Mouse (Mus musculus): Measurements from ENCODE around the gene Sertad4. TPM values are rescaled to one million over a fixed set of nuclear protein-coding genes. Genes with fewer than 3 reads are reported as not detected.

Sertad4 gene
- polyA plus RNA-seq, 1 experiment from 2014 or later = 26.0 TPM

DNA sequence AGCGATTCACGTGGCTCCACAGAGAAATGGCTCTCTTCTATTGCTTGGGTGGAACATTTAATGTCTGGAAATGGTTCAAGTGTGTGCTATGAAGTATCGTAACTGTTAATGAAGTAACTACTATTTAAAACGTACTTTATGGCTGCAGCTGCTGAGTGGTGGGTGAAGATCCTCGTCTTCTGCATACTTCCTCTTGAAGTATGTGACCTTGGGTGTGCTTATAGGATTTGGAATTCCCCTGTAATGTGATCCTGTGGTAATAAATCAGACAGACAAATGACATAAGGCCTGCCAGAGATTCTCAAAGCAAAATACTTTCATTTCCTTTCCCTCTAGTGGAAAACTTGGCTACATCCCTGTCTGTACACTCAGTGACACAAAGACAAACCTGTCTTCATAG is 5.9 kb downstream of the Sertad4 start:
- peaks cover 49% of the 10 kb centered on the region for H3K36me3 ChIP-seq
- WGBS = 85% methylated on average over 5 of the region's 5 CpGs
- peaks cover 4% of the 10 kb centered on the region; the same call in 1 of the 2 replicates for H3K27me3 ChIP-seq
- no peak overlapping the region for H3K9ac ChIP-seq
- ATAC-seq (ENCODE audit: low FRiP score) = no peak
- no peaks in the 10 kb centered on the region for H3K9me3 ChIP-seq
- peaks cover 42% of the 10 kb centered on the region for H3K4me1 ChIP-seq (replicated peaks)
- no peak overlapping the region for H3K4me2 ChIP-seq
- no peak overlapping the region for H3K27ac ChIP-seq
- H3K4me3 ChIP-seq = no peak overlapping the region

DNA sequence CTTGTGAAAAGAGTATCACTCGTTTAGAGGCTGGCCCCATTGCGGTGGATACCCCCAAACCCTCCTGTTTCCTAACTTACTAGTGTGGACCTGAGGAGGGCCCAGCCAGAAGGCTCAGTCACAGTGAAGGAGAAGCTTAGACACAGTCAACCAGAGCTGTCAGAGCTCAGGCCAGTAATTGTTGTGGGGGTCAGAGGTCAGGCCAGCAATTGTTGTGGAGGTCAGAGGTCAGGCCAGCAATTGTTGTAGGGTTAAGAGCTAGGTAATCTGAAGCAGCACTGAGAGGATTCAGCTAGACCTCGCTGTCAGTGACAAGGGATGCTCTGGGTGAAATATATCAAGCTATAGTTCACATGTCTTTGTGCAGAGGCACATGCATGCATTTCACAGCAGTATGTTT is 8.3 kb downstream of the Sertad4 start:
- Histone ChIP-seq H3K36me3 (peaks cover 59% of the 10 kb centered on the region), H3K4me3 (no peak overlapping the region), H3K4me1 (replicated peaks) (peaks cover 18% of the 10 kb centered on the region), H3K9me3 (no peaks in the 10 kb centered on the region), H3K27ac (no peak overlapping the region), H3K9ac (no peak overlapping the region), H3K4me2 (no peak overlapping the region), H3K27me3 (0 out of 2 replicates have a peak, but pooled peaks cover under 1% of the 10 kb centered on the region)
- ATAC-seq (ENCODE audit: low FRiP score) = no peak
- WGBS = 25% methylated on average over 3 of the region's 3 CpGs

GRCm38 (mm10) chr1:192841094-192841813 is 14.3 kb downstream of the Sertad4 start:
- ATAC-seq (ENCODE audit: low FRiP score) = no peak
- peaks cover 2% of the 10 kb centered on the region for H3K4me1 ChIP-seq (replicated peaks)

GRCm38 (mm10) chr1:192840655-192841054 is 14.9 kb downstream of the Sertad4 start:
- no peaks in the 10 kb centered on the region for H3K9me3 ChIP-seq
- no peak overlapping the region for H3K4me2 ChIP-seq
- peaks cover 20% of the 10 kb centered on the region for H3K36me3 ChIP-seq
- no peak overlapping the region for H3K9ac ChIP-seq
- ATAC-seq (ENCODE audit: low FRiP score) = no peak
- H3K27me3 ChIP-seq = 0 out of 2 replicates have a peak, but pooled peaks cover 8% of the 10 kb centered on the region
- no peak overlapping the region for H3K27ac ChIP-seq
- H3K4me3 ChIP-seq = no peak overlapping the region
- peaks cover 7% of the 10 kb centered on the region for H3K4me1 ChIP-seq (replicated peaks)
- WGBS = 85% methylated on average over 2 of the region's 2 CpGs

More at GRCm38 (mm10) chr1:192841094-192841813, 14.3 kb downstream of the Sertad4 start:
- no peaks in the 10 kb centered on the region for H3K9me3 ChIP-seq
- H3K4me2 ChIP-seq = no peak overlapping the region
- no peak overlapping the region for H3K4me3 ChIP-seq
- H3K27me3 ChIP-seq = 0 out of 2 replicates have a peak, but pooled peaks cover 8% of the 10 kb centered on the region
- H3K27ac ChIP-seq = no peak overlapping the region
- H3K36me3 ChIP-seq = peaks cover 23% of the 10 kb centered on the region
- WGBS = 85% methylated on average over 9 of the region's 9 CpGs
- H3K9ac ChIP-seq = no peak overlapping the region

DNA sequence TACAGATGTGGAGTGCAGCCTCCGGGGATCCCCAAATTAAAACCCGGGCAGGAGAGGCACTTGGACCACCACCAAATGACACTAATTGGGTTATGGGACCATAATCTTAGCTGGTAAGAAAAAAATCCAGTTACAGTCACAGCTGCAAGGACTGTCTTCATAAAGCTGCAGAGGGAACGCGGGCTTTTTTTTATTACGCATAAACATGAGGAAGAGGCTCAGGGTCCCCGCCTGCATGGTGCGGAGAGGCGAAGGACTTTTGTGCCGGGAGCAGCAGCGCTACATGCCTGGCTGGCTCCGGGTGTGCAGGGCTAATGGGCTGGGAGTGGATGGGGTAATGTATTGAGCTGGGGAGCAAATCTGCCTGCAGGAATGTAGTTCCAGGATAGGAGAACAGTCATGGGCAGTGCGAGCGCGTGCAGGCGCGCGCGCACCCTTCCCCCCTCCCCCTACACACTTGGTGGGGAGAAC is 20.3 kb downstream of the Sertad4 start:
- H3K9me3 ChIP-seq = no peaks in the 10 kb centered on the region
- H3K4me3 ChIP-seq = peak overlapping the region; percentile 38
- peak overlapping the region; percentile 71 for H3K9ac ChIP-seq
- H3K27ac ChIP-seq = peak overlapping the region; percentile 97
- peak overlapping the region; percentile 65 for H3K4me2 ChIP-seq
- peak; percentile 75 for ATAC-seq (ENCODE audit: low FRiP score)
- WGBS = 0% methylated on average over 18 of the region's 18 CpGs
- H3K27me3 ChIP-seq = peaks cover 17% of the 10 kb centered on the region
- peaks cover 49% of the 10 kb centered on the region for H3K4me1 ChIP-seq (replicated peaks)
- H3K36me3 ChIP-seq = no peaks in the 10 kb centered on the region

GRCm38 (mm10) chr1:192834361-192835210 is 21.0 kb downstream of the Sertad4 start:
- peak; percentile 90 for ATAC-seq (ENCODE audit: low FRiP score)
- WGBS = under 1% methylated on average over 63 of the region's 63 CpGs
- H3K27me3 ChIP-seq = peaks cover 17% of the 10 kb centered on the region
- peak overlapping the region; percentile 97 for H3K27ac ChIP-seq
- peak overlapping the region; percentile 65 for H3K4me2 ChIP-seq
- H3K4me3 ChIP-seq = peak overlapping the region; percentile 38
- H3K9ac ChIP-seq = peak overlapping the region; percentile 71
- no peaks in the 10 kb centered on the region for H3K9me3 ChIP-seq
- peaks cover 51% of the 10 kb centered on the region for H3K4me1 ChIP-seq (replicated peaks)
- no peaks in the 10 kb centered on the region for H3K36me3 ChIP-seq

GRCm38 (mm10) chr1:192833586-192833985 is 22.0 kb downstream of the Sertad4 start:
- Histone ChIP-seq H3K9ac (peak overlapping the region; percentile 46; the same call in 1 of the 2 replicates), H3K4me2 (0 out of 2 replicates have a peak overlapping the region, but pooled peaks have one; percentile 15)

GRCm38 (mm10) chr1:192833097-192833496 is 22.5 kb downstream of the Sertad4 start:
- Histone ChIP-seq H3K27ac (0 out of 2 replicates have a peak overlapping the region, but pooled peaks have one; percentile 97), H3K9me3 (no peaks in the 10 kb centered on the region), H3K9ac (no peak overlapping the region), H3K4me2 (no peak overlapping the region), H3K27me3 (peaks cover 15% of the 10 kb centered on the region), H3K4me3 (no peak overlapping the region), H3K4me1 (replicated peaks) (peaks cover 56% of the 10 kb centered on the region), H3K36me3 (no peaks in the 10 kb centered on the region)
- no peak for ATAC-seq (ENCODE audit: low FRiP score)
- 36% methylated on average over 4 of the region's 4 CpGs for WGBS

More at GRCm38 (mm10) chr1:192833586-192833985, 22.0 kb downstream of the Sertad4 start:
- no peak for ATAC-seq (ENCODE audit: low FRiP score)
- H3K9me3 ChIP-seq = no peaks in the 10 kb centered on the region
- H3K36me3 ChIP-seq = no peaks in the 10 kb centered on the region
- H3K4me3 ChIP-seq = no peak overlapping the region
- WGBS = 7% methylated on average over 26 of the region's 26 CpGs
- H3K27me3 ChIP-seq = peaks cover 13% of the 10 kb centered on the region
- peak overlapping the region; percentile 97 for H3K27ac ChIP-seq
- H3K4me1 ChIP-seq (replicated peaks) = peaks cover 56% of the 10 kb centered on the region

DNA sequence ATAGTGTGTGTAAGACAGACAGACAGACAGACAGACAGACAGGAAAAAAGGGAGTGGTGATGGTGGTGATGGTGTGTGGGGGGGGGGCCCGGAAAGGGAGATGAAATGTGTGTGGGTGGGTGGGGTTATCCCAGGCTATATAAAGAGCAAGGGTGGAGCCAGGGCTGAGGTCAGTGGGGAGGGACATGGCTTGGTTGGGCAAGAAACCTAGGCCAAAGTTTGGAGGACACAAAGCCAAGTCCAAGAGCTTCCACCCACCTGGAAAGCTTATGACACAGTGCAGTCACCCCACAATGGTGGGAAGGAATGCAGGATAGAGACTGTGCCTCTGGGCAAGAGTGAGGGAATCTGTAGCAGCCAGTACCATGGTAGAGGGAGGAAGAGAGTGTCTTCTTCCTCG is 23.2 kb downstream of the Sertad4 start:
- WGBS = 77% methylated on average over 2 of the region's 2 CpGs
- Histone ChIP-seq H3K9me3 (no peaks in the 10 kb centered on the region), H3K27ac (no peak overlapping the region), H3K4me1 (replicated peaks) (peaks cover 56% of the 10 kb centered on the region), H3K4me2 (no peak overlapping the region), H3K9ac (no peak overlapping the region), H3K36me3 (no peaks in the 10 kb centered on the region), H3K27me3 (peaks cover 13% of the 10 kb centered on the region), H3K4me3 (no peak overlapping the region)
- ATAC-seq (ENCODE audit: low FRiP score) = no peak

- Histone ChIP-seq H3K4me2 (no peak overlapping the region), H3K9ac (no peak overlapping the region), H3K4me3 (no peak overlapping the region), H3K4me1 (replicated peaks) (peaks cover 46% of the 10 kb centered on the region), H3K9me3 (no peaks in the 10 kb centered on the region), H3K27ac (peak overlapping the region; percentile 58), H3K27me3 (peaks cover 18% of the 10 kb centered on the region), H3K36me3 (no peaks in the 10 kb centered on the region)
- 10% methylated on average over 6 of the region's 6 CpGs for whole genome bisulfite sequencing
- ATAC-seq (ENCODE audit: low FRiP score) = no peak
These were observed 25.1 kb downstream of the Sertad4 start for GRCm38 (mm10) chr1:192830444-192830843.

- no peak overlapping the region for H3K4me3 ChIP-seq
- H3K9me3 ChIP-seq = peaks cover 3% of the 10 kb centered on the region; the same call in 1 of the 2 replicates
- H3K27ac ChIP-seq = no peak overlapping the region
- H3K27me3 ChIP-seq = peaks cover 18% of the 10 kb centered on the region
- H3K36me3 ChIP-seq = no peaks in the 10 kb centered on the region
- H3K4me1 ChIP-seq (replicated peaks) = peaks cover 33% of the 10 kb centered on the region
- WGBS = 48% methylated on average over 7 of the region's 7 CpGs
- H3K4me2 ChIP-seq = no peak overlapping the region
- H3K9ac ChIP-seq = no peak overlapping the region
- no peak for ATAC-seq (ENCODE audit: low FRiP score)
These were observed 26.6 kb downstream of the Sertad4 start for GRCm38 (mm10) chr1:192828928-192829327.

DNA sequence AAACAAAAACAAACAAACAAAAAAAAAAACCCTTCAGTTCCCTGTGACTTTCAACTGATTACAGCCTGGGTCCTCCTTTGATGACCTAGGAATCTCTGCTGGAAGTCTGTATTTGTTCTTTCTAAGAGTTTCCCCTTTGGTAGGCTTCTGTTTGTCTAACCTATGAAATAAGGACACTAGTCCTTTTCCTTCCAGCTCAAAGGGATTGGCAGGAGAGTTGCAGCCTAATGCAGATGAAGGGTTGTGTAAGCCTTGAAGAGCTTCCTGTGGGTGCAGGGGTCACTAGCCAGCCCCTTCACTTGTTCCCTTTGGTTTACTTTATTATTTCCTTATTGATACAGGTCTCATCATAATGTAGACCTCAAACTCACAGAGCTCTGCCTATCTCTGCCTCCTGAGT is 27.6 kb downstream of the Sertad4 start:
- no peak for ATAC-seq (ENCODE audit: low FRiP score)
- Histone ChIP-seq H3K4me3 (no peak overlapping the region), H3K9me3 (peaks cover 3% of the 10 kb centered on the region; the same call in 1 of the 2 replicates), H3K27me3 (peaks cover 16% of the 10 kb centered on the region), H3K4me2 (no peak overlapping the region), H3K27ac (no peak overlapping the region), H3K4me1 (replicated peaks) (peaks cover 34% of the 10 kb centered on the region), H3K9ac (no peak overlapping the region), H3K36me3 (no peaks in the 10 kb centered on the region)
